Mouse (Mus musculus) intestine, embryonic 16.5 days (tissue): ENCODE measurements at regions not wholly inside any gene's neighbourhood (a gene's known extent, or its start where the extent isn't known, plus 50 kb on each side); places are given as distances from the start of the nearest gene placed in this dataset.
A peak's percentile ranks its signal among the peaks of the same experiment; 100 is the strongest.

Experiments
- ATAC-seq: fragments of 200-750 bp; cut with Nextera tagmentation; 2 replicates; pipeline ENCODE4 v1.8.0; 2017; ENCODE audit warnings: moderate TSS enrichment, moderate library complexity
- H3K27ac ChIP-seq: fragments of 300-500 bp; sonication (generic); 2 replicates; pipeline ENCODE4 v1.5.1; 2014; ENCODE audit warnings: mild to moderate bottlenecking, low read length
- H3K27me3 ChIP-seq: fragments of 300-500 bp; sonication (generic); replicated peaks from 2 replicates; pipeline ENCODE4 v1.6.1; 2014; ENCODE audit warnings: low read length, control low read depth, mixed read lengths; ENCODE audit not compliant: control insufficient read depth, insufficient read depth
- H3K36me3 ChIP-seq: fragments of 300-500 bp; sonication (generic); 2 replicates; pipeline ENCODE4 v1.6.1; 2014; ENCODE audit warnings: low read length, control low read depth; ENCODE audit not compliant: control insufficient read depth, insufficient read depth
- H3K4me1 ChIP-seq: fragments of 300-500 bp; sonication (generic); 2 replicates; pipeline ENCODE4 v1.6.1; 2014; ENCODE audit warnings: low read length, control low read depth, mixed read lengths; ENCODE audit not compliant: control insufficient read depth, insufficient read depth
- H3K4me2 ChIP-seq: fragments of 300-500 bp; sonication (generic); 2 replicates; pipeline ENCODE4 v1.6.1; 2014; ENCODE audit warnings: low read depth, low read length, control low read depth
- H3K4me3 ChIP-seq: fragments of 300-500 bp; sonication (generic); 2 replicates; pipeline ENCODE4 v1.5.1; 2014; ENCODE audit warnings: mild to moderate bottlenecking, low read length
- H3K9ac ChIP-seq: fragments of 300-500 bp; sonication (generic); 2 replicates; pipeline ENCODE4 v1.6.1; 2014; ENCODE audit warnings: low read depth, low read length
- H3K9me3 ChIP-seq: fragments of 300-500 bp; sonication (generic); 2 replicates; pipeline ENCODE4 v1.6.1; 2016; ENCODE audit warnings: low read length, control low read depth; ENCODE audit not compliant: control insufficient read depth
- WGBS: fragments of 180-500 bp; shearing (Covaris S2); extraction: QIAGEN DNeasy Blood & Tissue Kit; methylation state at CpG from one replicate; pipeline ENCODE4 v1.1.7; 2014; 5-methylcytosine and 5-hydroxymethylcytosine counted together

- H3K4me2 ChIP-seq = no peak overlapping the region
- H3K9me3 ChIP-seq = no peaks in the 10 kb centered on the region
- H3K4me3 ChIP-seq = no peak overlapping the region
- H3K36me3 ChIP-seq = no peaks in the 10 kb centered on the region
- 61% methylated on average over 2 of the region's 2 CpGs for WGBS
- no peaks in the 10 kb centered on the region for H3K4me1 ChIP-seq
- H3K9ac ChIP-seq = no peak overlapping the region
- no peak overlapping the region for H3K27ac ChIP-seq
- no peak for ATAC-seq
- no peaks in the 10 kb centered on the region for H3K27me3 ChIP-seq
Measured at GRCm38 (mm10) chr14:74217914-74218446, 422.7 kb upstream of the Htr2a start.

- Histone ChIP-seq H3K9ac (no peak overlapping the region), H3K36me3 (no peaks in the 10 kb centered on the region), H3K9me3 (no peaks in the 10 kb centered on the region), H3K4me2 (no peak overlapping the region), H3K27me3 (no peaks in the 10 kb centered on the region), H3K27ac (no peak overlapping the region), H3K4me1 (no peaks in the 10 kb centered on the region), H3K4me3 (no peak overlapping the region)
- ATAC-seq = no peak
- WGBS = 77% methylated on average over 3 of the region's 3 CpGs
Measured at GRCm38 (mm10) chr14:74219761-74220160, 420.9 kb upstream of the Htr2a start.

- Histone ChIP-seq H3K9me3 (no peaks in the 10 kb centered on the region), H3K9ac (no peak overlapping the region), H3K4me3 (no peak overlapping the region), H3K4me2 (no peak overlapping the region), H3K27me3 (no peaks in the 10 kb centered on the region), H3K36me3 (no peaks in the 10 kb centered on the region), H3K4me1 (no peaks in the 10 kb centered on the region), H3K27ac (no peak overlapping the region)
- 81% methylated on average over 1 of the region's 1 CpGs for WGBS
- no peak for ATAC-seq
Measured at GRCm38 (mm10) chr14:74222093-74222492, 418.5 kb upstream of the Htr2a start.

- Histone ChIP-seq H3K9me3 (no peaks in the 10 kb centered on the region), H3K4me2 (no peak overlapping the region), H3K4me3 (no peak overlapping the region), H3K27me3 (no peaks in the 10 kb centered on the region), H3K27ac (no peak overlapping the region), H3K9ac (no peak overlapping the region), H3K4me1 (no peaks in the 10 kb centered on the region), H3K36me3 (no peaks in the 10 kb centered on the region)
- WGBS = 72% methylated on average over 5 of the region's 5 CpGs
- no peak for ATAC-seq
Measured at GRCm38 (mm10) chr14:74229560-74230187, 411.0 kb upstream of the Htr2a start.

GRCm38 (mm10) chr14:74240212-74240611 is 400.4 kb upstream of the Htr2a start:
- H3K9me3 ChIP-seq = no peaks in the 10 kb centered on the region
- no peaks in the 10 kb centered on the region for H3K27me3 ChIP-seq
- no peak overlapping the region for H3K4me2 ChIP-seq
- no peak overlapping the region for H3K27ac ChIP-seq
- H3K4me3 ChIP-seq = no peak overlapping the region
- H3K36me3 ChIP-seq = no peaks in the 10 kb centered on the region
- H3K9ac ChIP-seq = no peak overlapping the region
- no peaks in the 10 kb centered on the region for H3K4me1 ChIP-seq
- WGBS = 75% methylated on average over 2 of the region's 2 CpGs
- ATAC-seq = no peak

- H3K27ac ChIP-seq = no peak overlapping the region
- 73% methylated on average over 5 of the region's 5 CpGs for WGBS
- no peak for ATAC-seq
- no peak overlapping the region for H3K9ac ChIP-seq
- H3K9me3 ChIP-seq = no peaks in the 10 kb centered on the region
- H3K4me1 ChIP-seq = no peaks in the 10 kb centered on the region
- no peak overlapping the region for H3K4me2 ChIP-seq
- H3K27me3 ChIP-seq = no peaks in the 10 kb centered on the region
- no peaks in the 10 kb centered on the region for H3K36me3 ChIP-seq
- no peak overlapping the region for H3K4me3 ChIP-seq
Measured at GRCm38 (mm10) chr14:74249263-74249878, 391.3 kb upstream of the Htr2a start.

GRCm38 (mm10) chr14:74250021-74250420 is 390.6 kb upstream of the Htr2a start:
- ATAC-seq = no peak
- no peaks in the 10 kb centered on the region for H3K9me3 ChIP-seq
- H3K36me3 ChIP-seq = no peaks in the 10 kb centered on the region
- 59% methylated on average over 2 of the region's 2 CpGs for WGBS
- no peaks in the 10 kb centered on the region for H3K4me1 ChIP-seq
- no peak overlapping the region for H3K27ac ChIP-seq
- H3K27me3 ChIP-seq = no peaks in the 10 kb centered on the region
- no peak overlapping the region for H3K4me2 ChIP-seq
- H3K4me3 ChIP-seq = no peak overlapping the region
- H3K9ac ChIP-seq = no peak overlapping the region

- peak; percentile 73 for ATAC-seq
- no peak overlapping the region for H3K4me3 ChIP-seq
Measured at GRCm38 (mm10) chr14:74252189-74253145, 388.2 kb upstream of the Htr2a start.

GRCm38 (mm10) chr14:74255000-74255399 is 385.6 kb upstream of the Htr2a start:
- Histone ChIP-seq H3K36me3 (no peaks in the 10 kb centered on the region), H3K4me1 (no peaks in the 10 kb centered on the region), H3K4me2 (no peak overlapping the region), H3K9ac (no peak overlapping the region), H3K27me3 (no peaks in the 10 kb centered on the region), H3K27ac (no peak overlapping the region), H3K9me3 (no peaks in the 10 kb centered on the region), H3K4me3 (no peak overlapping the region)
- ATAC-seq = no peak

More at GRCm38 (mm10) chr14:74252189-74253145, 388.2 kb upstream of the Htr2a start:
- no peaks in the 10 kb centered on the region for H3K27me3 ChIP-seq
- H3K9me3 ChIP-seq = no peaks in the 10 kb centered on the region
- no peak overlapping the region for H3K4me2 ChIP-seq
- H3K4me1 ChIP-seq = no peaks in the 10 kb centered on the region
- H3K36me3 ChIP-seq = no peaks in the 10 kb centered on the region
- 0 out of 2 replicates have a peak overlapping the region, but pooled peaks have one; percentile 48 for H3K27ac ChIP-seq
- H3K9ac ChIP-seq = no peak overlapping the region
- WGBS = 48% methylated on average over 10 of the region's 10 CpGs
